7 mouse cellular contexts compared by ENCODE assay signal in genomic region chr4:117390850-117391795, GRCm38 (mm10).
DNase-seq lines count a peak whose midpoint lies in the region; ATAC-seq and TF ChIP-seq lines count a peak whose summit lies in the region.

No protein-coding gene starts in this region.

- TF ChIP-seq CTCF in lung, embryonic 14.5 days (IDR thresholded peaks at IDR 0.05; ENCODE audit: low read depth) = no peak

- no peak overlapping the region for H3K4me3 ChIP-seq in lung, embryonic 14.5 days (ENCODE audit: low read depth, low read length)
- H3K4me3 ChIP-seq in forebrain, embryonic 11.5 days (ENCODE audit: low read depth, low read length) = no peak overlapping the region
- H3K4me3 ChIP-seq in limb, embryonic 10.5 days = peak overlapping the region; percentile 33
- H3K4me3 ChIP-seq in neural tube, embryonic 15.5 days (replicated peaks) = no peak overlapping the region

- no peak for DNase-seq in lung, embryonic 14.5 days
- no peak for DNase-seq in lung, postnatal 14 days
- no peak for DNase-seq in forebrain, embryonic 11.5 days (ENCODE audit: low spot score)
- DNase-seq in limb, embryonic 10.5 days (ENCODE audit: low spot score) = no peak
- no peak for DNase-seq in embryo, embryonic 10 days (ENCODE audit: low spot score)
- DNase-seq in right cerebral cortex, postnatal 10 days (ENCODE audit: low spot score in 2 of 2) = no peak

- H3K9ac ChIP-seq in lung, embryonic 14.5 days = no peak overlapping the region
- H3K9ac ChIP-seq in forebrain, embryonic 11.5 days (ENCODE audit: low read length) = no peak overlapping the region
- no peak overlapping the region; the same call in 1 of the 2 replicates for H3K9ac ChIP-seq in neural tube, embryonic 15.5 days (replicated peaks)

- no peak overlapping the region for H3K27ac ChIP-seq in lung, embryonic 14.5 days (ENCODE audit: low read depth)
- no peak overlapping the region for H3K27ac ChIP-seq in forebrain, embryonic 11.5 days (ENCODE audit: low read depth, low read length)
- H3K27ac ChIP-seq in limb, embryonic 10.5 days = peak overlapping the region; percentile 78
- no peak overlapping the region for H3K27ac ChIP-seq in neural tube, embryonic 15.5 days (replicated peaks)

- WGBS in lung, embryonic 14.5 days = 26% methylated on average over 22 of the region's 22 CpGs
- 30% methylated on average over 22 of the region's 22 CpGs for WGBS in forebrain, embryonic 11.5 days
- WGBS in limb, embryonic 10.5 days = 21% methylated on average over 22 of the region's 22 CpGs
- WGBS in neural tube, embryonic 15.5 days = 23% methylated on average over 22 of the region's 22 CpGs

- peak overlapping the region; percentile 49 for H3K4me2 ChIP-seq in lung, embryonic 14.5 days
- H3K4me2 ChIP-seq in forebrain, embryonic 11.5 days (ENCODE audit: low read depth, low read length, severe bottlenecking) = peak overlapping the region; percentile 6; the same call in 1 of the 2 replicates
- H3K4me2 ChIP-seq in neural tube, embryonic 15.5 days = peak overlapping the region; percentile 24

- no peaks in the 10 kb centered on the region for H3K27me3 ChIP-seq in lung, embryonic 14.5 days (ENCODE audit: insufficient read depth, low read length)
- H3K27me3 ChIP-seq in forebrain, embryonic 11.5 days (ENCODE audit: control insufficient read depth, insufficient read depth, low read length) = peaks cover 10% of the 10 kb centered on the region
- peaks cover 28% of the 10 kb centered on the region; the same call in 1 of the 2 replicates for H3K27me3 ChIP-seq in limb, embryonic 10.5 days (ENCODE audit: low read depth, poor library complexity, severe bottlenecking)
- H3K27me3 ChIP-seq in neural tube, embryonic 15.5 days (replicated peaks) = peaks cover 77% of the 10 kb centered on the region

- no peak for ATAC-seq in lung, embryonic 14.5 days (ENCODE audit: insufficient read depth)
- no peak for ATAC-seq in forebrain, embryonic 11.5 days (replicated peaks; ENCODE audit: low FRiP score)
- ATAC-seq in neural tube, embryonic 15.5 days (ENCODE audit: low FRiP score) = no peak

- H3K9me3 ChIP-seq in lung, embryonic 14.5 days (ENCODE audit: low read depth, low read length) = no peaks in the 10 kb centered on the region
- no peaks in the 10 kb centered on the region for H3K9me3 ChIP-seq in forebrain, embryonic 11.5 days (ENCODE audit: control insufficient read depth, low read length)
- H3K9me3 ChIP-seq in limb, embryonic 10.5 days (replicated peaks) = no peaks in the 10 kb centered on the region
- no peaks in the 10 kb centered on the region for H3K9me3 ChIP-seq in neural tube, embryonic 15.5 days (replicated peaks)

- peaks cover 11% of the 10 kb centered on the region; the same call in 1 of the 2 replicates for H3K4me1 ChIP-seq in lung, embryonic 14.5 days (ENCODE audit: insufficient read depth)
- peaks cover 13% of the 10 kb centered on the region for H3K4me1 ChIP-seq in forebrain, embryonic 11.5 days (replicated peaks; ENCODE audit: control insufficient read depth, insufficient read depth, low read length)
- H3K4me1 ChIP-seq in limb, embryonic 10.5 days = peaks cover 53% of the 10 kb centered on the region
- peaks cover 27% of the 10 kb centered on the region for H3K4me1 ChIP-seq in neural tube, embryonic 15.5 days

- H3K36me3 ChIP-seq in lung, embryonic 14.5 days (ENCODE audit: insufficient read depth) = no peaks in the 10 kb centered on the region
- no peaks in the 10 kb centered on the region for H3K36me3 ChIP-seq in forebrain, embryonic 11.5 days (ENCODE audit: control insufficient read depth, insufficient read depth, low read length)
- no peaks in the 10 kb centered on the region for H3K36me3 ChIP-seq in limb, embryonic 10.5 days
- H3K36me3 ChIP-seq in neural tube, embryonic 15.5 days = no peaks in the 10 kb centered on the region
